Mouse (Mus musculus): Measurements from ENCODE around the gene Akr1b7. TPM values are rescaled to one million over a fixed set of nuclear protein-coding genes. Genes with fewer than 3 reads are reported as not detected.
A peak's percentile ranks its signal among the peaks of the same experiment; 100 is the strongest.

Akr1b7 gene
- polyA plus RNA-seq, 1 experiment = not detected

GRCm38 (mm10) chr6:34460651-34461050, 48.5 kb downstream of the Akr1b7 start:
- Histone ChIP-seq H3K9me3 (ENCODE audit: control insufficient read depth, low read length) (no peaks in the 10 kb centered on the region), H3K4me1 (ENCODE audit: control insufficient read depth) (peaks cover 3% of the 10 kb centered on the region), H3K36me3 (ENCODE audit: control insufficient read depth) (no peaks in the 10 kb centered on the region), H3K27me3 (ENCODE audit: control insufficient read depth) (peaks cover 48% of the 10 kb centered on the region), H3K4me3 (replicated peaks) (no peak overlapping the region)
- TF ChIP-seq TAL1 (IDR thresholded peaks at IDR 0.05; ENCODE audit: low read length) (no peak), GATA1 (IDR thresholded peaks at IDR 0.05; ENCODE audit: low read length) (no peak)

GRCm38 (mm10) chr6:34463582-34463981, 51.4 kb downstream of the Akr1b7 start:
- peaks cover 7% of the 10 kb centered on the region for H3K4me1 ChIP-seq (ENCODE audit: control insufficient read depth)
- no peaks in the 10 kb centered on the region for H3K36me3 ChIP-seq (ENCODE audit: control insufficient read depth)
- H3K4me3 ChIP-seq (replicated peaks) = no peak overlapping the region
- H3K27me3 ChIP-seq (ENCODE audit: control insufficient read depth) = peaks cover 47% of the 10 kb centered on the region
- no peak for TF ChIP-seq TAL1 (IDR thresholded peaks at IDR 0.05; ENCODE audit: low read length)
- TF ChIP-seq GATA1 (IDR thresholded peaks at IDR 0.05; ENCODE audit: low read length) = no peak
- no peaks in the 10 kb centered on the region for H3K9me3 ChIP-seq (ENCODE audit: control insufficient read depth, low read length)

- no peaks in the 10 kb centered on the region for H3K9me3 ChIP-seq (ENCODE audit: control insufficient read depth, low read length)
- peak overlapping the region; percentile 53 for H3K4me3 ChIP-seq (replicated peaks)
- H3K36me3 ChIP-seq (ENCODE audit: control insufficient read depth) = peaks cover 8% of the 10 kb centered on the region
- TF ChIP-seq TAL1 (IDR thresholded peaks at IDR 0.05; ENCODE audit: low read length) (peak; percentile 82), GATA1 (IDR thresholded peaks at IDR 0.05; ENCODE audit: low read length) (peak; percentile 84)
- peaks cover 13% of the 10 kb centered on the region for H3K27me3 ChIP-seq (ENCODE audit: control insufficient read depth)
- H3K4me1 ChIP-seq (ENCODE audit: control insufficient read depth) = peaks cover 72% of the 10 kb centered on the region
Measured at GRCm38 (mm10) chr6:34471434-34472110, 59.4 kb downstream of the Akr1b7 start.

Other genes with a start within 250 kb of the Akr1b7 start
- 0.08 and 0.10 TPM in 2 replicates for gene Slc35b4, start 235.2 kb upstream of the Akr1b7 start, polyA plus RNA-seq (2012)
- gene Akr1b3, start 94.9 kb upstream of the Akr1b7 start, polyA plus RNA-seq (2012) = 0.52 and 0.54 TPM in 2 replicates
- gene Akr1b8, start 58.2 kb upstream of the Akr1b7 start, polyA plus RNA-seq (2012) = not detected in 2 replicates
- not detected in 2 replicates for gene Akr1b10, start 28.1 kb upstream of the Akr1b7 start, polyA plus RNA-seq (2012)
- gene Bpgm, start 63.9 kb downstream of the Akr1b7 start, polyA plus RNA-seq (2012) = 17.4 and 34.1 TPM in 2 replicates
- 0.26 and 0.63 TPM in 2 replicates for gene Cald1, start 186.2 kb downstream of the Akr1b7 start, polyA plus RNA-seq (2012)